Mouse (Mus musculus): ENCODE results near the gene Gm6871. TPM values are rescaled to one million over a fixed set of nuclear protein-coding genes. Genes with fewer than 3 reads are reported as not detected.
A peak's percentile ranks its signal among the peaks of the same experiment; 100 is the strongest.
"Not testable (repeated sequence)": the region's sequence is repeated elsewhere in the genome, so short reads cannot be mapped to it uniquely, and the experiment has no call there.

Gene Gm6871
- 22.2 and 34.6 TPM in 2 replicates for polyA plus RNA-seq (2011; ENCODE audit: insufficient read depth, insufficient read length, low read depth, missing spikeins)

GRCm38 (mm10) chr7:41573562-41573961 is at the start of gene Gm6871:
TSS of gene Gm6871 (minus strand) at chr7:41573662.
- H3K27ac ChIP-seq (ENCODE audit: insufficient read depth, low read length); H3K4me3 ChIP-seq (ENCODE audit: low read depth, low read length); H3K4me1 ChIP-seq (ENCODE audit: control insufficient read depth, insufficient read depth, low read length); H3K9me3 ChIP-seq (replicated peaks; ENCODE audit: control insufficient read depth, insufficient read depth, low read length, poor library complexity, severe bottlenecking); H3K27me3 ChIP-seq (ENCODE audit: control insufficient read depth, insufficient read depth, low read length, poor library complexity, severe bottlenecking); H3K36me3 ChIP-seq (ENCODE audit: control insufficient read depth, insufficient read depth, low read length, poor library complexity, severe bottlenecking); H3K9ac ChIP-seq (ENCODE audit: low read depth, poor library complexity, severe bottlenecking): not testable (repeated sequence)

GRCm38 (mm10) chr7:41616241-41616640 is 42.8 kb upstream of the Gm6871 start:
- not testable (repeated sequence) for H3K27me3 ChIP-seq (ENCODE audit: control insufficient read depth, insufficient read depth, low read length, poor library complexity, severe bottlenecking); H3K9me3 ChIP-seq (replicated peaks; ENCODE audit: control insufficient read depth, insufficient read depth, low read length, poor library complexity, severe bottlenecking); H3K9ac ChIP-seq (ENCODE audit: low read depth, poor library complexity, severe bottlenecking); H3K27ac ChIP-seq (ENCODE audit: insufficient read depth, low read length); H3K4me3 ChIP-seq (ENCODE audit: low read depth, low read length); H3K4me1 ChIP-seq (ENCODE audit: control insufficient read depth, insufficient read depth, low read length)
- H3K36me3 ChIP-seq (ENCODE audit: control insufficient read depth, insufficient read depth, low read length, poor library complexity, severe bottlenecking): peaks cover 38% of the 10 kb centered on the region

GRCm38 (mm10) chr7:41611654-41612053 is 38.2 kb upstream of the Gm6871 start:
- H3K27ac ChIP-seq (ENCODE audit: insufficient read depth, low read length): no peak overlapping the region
- no peak overlapping the region for H3K9ac ChIP-seq (ENCODE audit: low read depth, poor library complexity, severe bottlenecking)
- TF ChIP-seq POLR2A (IDR thresholded peaks at IDR 0.05; ENCODE audit: insufficient read depth, low read length) (no peak), CTCF (IDR thresholded peaks at IDR 0.05; ENCODE audit: low read depth, low read length) (no peak), EP300 (IDR thresholded peaks at IDR 0.05; ENCODE audit: insufficient read depth, low read depth, low read length) (no peak)
- H3K4me1 ChIP-seq (ENCODE audit: control insufficient read depth, insufficient read depth, low read length): no peaks in the 10 kb centered on the region
- H3K9me3 ChIP-seq (replicated peaks; ENCODE audit: control insufficient read depth, insufficient read depth, low read length, poor library complexity, severe bottlenecking): no peaks in the 10 kb centered on the region
- no peaks in the 10 kb centered on the region for H3K27me3 ChIP-seq (ENCODE audit: control insufficient read depth, insufficient read depth, low read length, poor library complexity, severe bottlenecking)
- no peak overlapping the region for H3K4me3 ChIP-seq (ENCODE audit: low read depth, low read length)
- H3K36me3 ChIP-seq (ENCODE audit: control insufficient read depth, insufficient read depth, low read length, poor library complexity, severe bottlenecking): peaks cover 36% of the 10 kb centered on the region

- 0 out of 2 replicates have a peak overlapping the region, but pooled peaks have one; percentile 9 for H3K27ac ChIP-seq (ENCODE audit: insufficient read depth, low read length)
Measured at GRCm38 (mm10) chr7:41599932-41600548, 26.6 kb upstream of the Gm6871 start.

GRCm38 (mm10) chr7:41599034-41599813 is 25.8 kb upstream of the Gm6871 start, which contains the start of gene 2610021A01Rik:
TSS of gene 2610021A01Rik (plus strand) at chr7:41599230.
- TF ChIP-seq CTCF (IDR thresholded peaks at IDR 0.05; ENCODE audit: low read depth, low read length): no peak
- peak; percentile 19 for TF ChIP-seq POLR2A (IDR thresholded peaks at IDR 0.05; ENCODE audit: insufficient read depth, low read length)
- no peak for TF ChIP-seq EP300 (IDR thresholded peaks at IDR 0.05; ENCODE audit: insufficient read depth, low read depth, low read length)

More at GRCm38 (mm10) chr7:41599932-41600548, 26.6 kb upstream of the Gm6871 start:
- peaks cover 1% of the 10 kb centered on the region for H3K4me1 ChIP-seq (ENCODE audit: control insufficient read depth, insufficient read depth, low read length)
- H3K36me3 ChIP-seq (ENCODE audit: control insufficient read depth, insufficient read depth, low read length, poor library complexity, severe bottlenecking): peaks cover 9% of the 10 kb centered on the region
- no peak for TF ChIP-seq POLR2A (IDR thresholded peaks at IDR 0.05; ENCODE audit: insufficient read depth, low read length)
- TF ChIP-seq CTCF (IDR thresholded peaks at IDR 0.05; ENCODE audit: low read depth, low read length): no peak
- TF ChIP-seq EP300 (IDR thresholded peaks at IDR 0.05; ENCODE audit: insufficient read depth, low read depth, low read length): no peak
- peak overlapping the region; percentile 94 for H3K4me3 ChIP-seq (ENCODE audit: low read depth, low read length)
- no peaks in the 10 kb centered on the region for H3K9me3 ChIP-seq (replicated peaks; ENCODE audit: control insufficient read depth, insufficient read depth, low read length, poor library complexity, severe bottlenecking)
- no peaks in the 10 kb centered on the region for H3K27me3 ChIP-seq (ENCODE audit: control insufficient read depth, insufficient read depth, low read length, poor library complexity, severe bottlenecking)
- H3K9ac ChIP-seq (ENCODE audit: low read depth, poor library complexity, severe bottlenecking): peak overlapping the region; percentile 73

GRCm38 (mm10) chr7:41598615-41599014 is 25.2 kb upstream of the Gm6871 start:
- H3K4me1 ChIP-seq (ENCODE audit: control insufficient read depth, insufficient read depth, low read length): peaks cover 1% of the 10 kb centered on the region
- H3K36me3 ChIP-seq (ENCODE audit: control insufficient read depth, insufficient read depth, low read length, poor library complexity, severe bottlenecking): peaks cover 2% of the 10 kb centered on the region; the same call in 1 of the 2 replicates
- H3K9me3 ChIP-seq (replicated peaks; ENCODE audit: control insufficient read depth, insufficient read depth, low read length, poor library complexity, severe bottlenecking): no peaks in the 10 kb centered on the region
- peak overlapping the region; percentile 73 for H3K9ac ChIP-seq (ENCODE audit: low read depth, poor library complexity, severe bottlenecking)
- H3K4me3 ChIP-seq (ENCODE audit: low read depth, low read length): peak overlapping the region; percentile 97
- peak overlapping the region; percentile 48; the same call in 1 of the 2 replicates for H3K27ac ChIP-seq (ENCODE audit: insufficient read depth, low read length)
- TF ChIP-seq CTCF (IDR thresholded peaks at IDR 0.05; ENCODE audit: low read depth, low read length) (no peak), POLR2A (IDR thresholded peaks at IDR 0.05; ENCODE audit: insufficient read depth, low read length) (no peak), EP300 (IDR thresholded peaks at IDR 0.05; ENCODE audit: insufficient read depth, low read depth, low read length) (no peak)
- H3K27me3 ChIP-seq (ENCODE audit: control insufficient read depth, insufficient read depth, low read length, poor library complexity, severe bottlenecking): no peaks in the 10 kb centered on the region

More at GRCm38 (mm10) chr7:41599034-41599813, 25.8 kb upstream of the Gm6871 start, which contains the start of gene 2610021A01Rik:
- H3K27ac ChIP-seq (ENCODE audit: insufficient read depth, low read length): peak within 1 kb of the TSS; percentile 48
- peak within 1 kb of the TSS; percentile 73 for H3K9ac ChIP-seq (ENCODE audit: low read depth, poor library complexity, severe bottlenecking)
- peaks cover 4% of the 10 kb centered on the region for H3K36me3 ChIP-seq (ENCODE audit: control insufficient read depth, insufficient read depth, low read length, poor library complexity, severe bottlenecking)
- H3K4me1 ChIP-seq (ENCODE audit: control insufficient read depth, insufficient read depth, low read length): peaks cover 1% of the 10 kb centered on the region
- H3K27me3 ChIP-seq (ENCODE audit: control insufficient read depth, insufficient read depth, low read length, poor library complexity, severe bottlenecking): no peaks in the 10 kb centered on the region
- H3K4me3 ChIP-seq (ENCODE audit: low read depth, low read length): peak within 1 kb of the TSS; percentile 97
- no peaks in the 10 kb centered on the region for H3K9me3 ChIP-seq (replicated peaks; ENCODE audit: control insufficient read depth, insufficient read depth, low read length, poor library complexity, severe bottlenecking)

- H3K4me3 ChIP-seq (ENCODE audit: low read depth, low read length); H3K27me3 ChIP-seq (ENCODE audit: control insufficient read depth, insufficient read depth, low read length, poor library complexity, severe bottlenecking); H3K4me1 ChIP-seq (ENCODE audit: control insufficient read depth, insufficient read depth, low read length); H3K9ac ChIP-seq (ENCODE audit: low read depth, poor library complexity, severe bottlenecking); H3K36me3 ChIP-seq (ENCODE audit: control insufficient read depth, insufficient read depth, low read length, poor library complexity, severe bottlenecking): not testable (repeated sequence)
- Histone ChIP-seq H3K27ac (ENCODE audit: insufficient read depth, low read length) (peak overlapping the region; percentile 85), H3K9me3 (replicated peaks; ENCODE audit: control insufficient read depth, insufficient read depth, low read length, poor library complexity, severe bottlenecking) (peaks cover 48% of the 10 kb centered on the region)
Measured at GRCm38 (mm10) chr7:41587831-41588230, 14.4 kb upstream of the Gm6871 start.
